Mouse (Mus musculus): Measurements from ENCODE around the gene Zfp90.

The Zfp90 gene

DNA sequence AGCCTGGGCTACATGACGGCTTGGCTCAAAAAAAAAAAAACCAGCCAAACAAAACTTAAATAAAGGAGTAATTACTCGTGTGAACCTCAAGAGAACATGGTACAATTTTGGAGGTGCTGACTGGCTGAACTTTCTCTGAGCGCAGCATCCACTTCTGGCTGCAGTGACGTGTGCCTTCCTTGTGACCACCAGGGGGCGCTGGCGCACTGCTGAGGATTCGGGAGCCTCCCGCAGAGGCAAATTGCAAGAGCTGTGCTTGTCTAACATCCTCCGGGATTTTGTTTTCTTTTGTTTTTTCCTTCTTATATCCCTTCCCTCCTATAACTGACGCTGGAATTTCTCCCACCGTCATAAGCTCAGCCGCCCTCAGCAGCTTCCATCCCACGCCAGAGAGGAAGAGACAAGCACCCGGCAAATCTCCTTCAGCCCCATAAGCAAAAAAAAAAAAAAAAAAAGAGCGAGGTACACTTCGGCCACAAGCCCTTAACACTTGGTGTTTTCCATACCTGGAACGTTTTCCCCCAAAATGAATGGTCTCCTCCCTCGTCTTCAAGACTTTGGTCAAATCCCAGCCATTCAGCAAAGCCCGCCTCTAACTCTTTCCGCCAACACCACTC lies 17.9 kb downstream of the Zfp90 start:
- in situ Hi-C loops (cut with MboI, MseI) = no loop called here

GRCm38 (mm10) chr8:106433667-106434066 lies 18.5 kb downstream of the Zfp90 start:
- in situ Hi-C loops (cut with MboI, MseI) = no loop called here

- in situ Hi-C loops (cut with MboI, MseI) = no loop called here
Observed at GRCm38 (mm10) chr8:106437781-106438180, 22.7 kb downstream of the Zfp90 start.

GRCm38 (mm10) chr8:106440146-106440545 lies 25.0 kb downstream of the Zfp90 start:
- in situ Hi-C loops (cut with MboI, MseI) = no loop called here

- in situ Hi-C loops (cut with MboI, MseI) = no loop called here
Observed at GRCm38 (mm10) chr8:106442740-106443139, 27.6 kb downstream of the Zfp90 start.

GRCm38 (mm10) chr8:106451301-106452085 lies 36.4 kb downstream of the Zfp90 start:
- in situ Hi-C loops (cut with MboI, MseI) = loop anchor here (10.0 kb wide), 1 partner anchor 73 kb away; no protein-coding TSS in a partner anchor

DNA sequence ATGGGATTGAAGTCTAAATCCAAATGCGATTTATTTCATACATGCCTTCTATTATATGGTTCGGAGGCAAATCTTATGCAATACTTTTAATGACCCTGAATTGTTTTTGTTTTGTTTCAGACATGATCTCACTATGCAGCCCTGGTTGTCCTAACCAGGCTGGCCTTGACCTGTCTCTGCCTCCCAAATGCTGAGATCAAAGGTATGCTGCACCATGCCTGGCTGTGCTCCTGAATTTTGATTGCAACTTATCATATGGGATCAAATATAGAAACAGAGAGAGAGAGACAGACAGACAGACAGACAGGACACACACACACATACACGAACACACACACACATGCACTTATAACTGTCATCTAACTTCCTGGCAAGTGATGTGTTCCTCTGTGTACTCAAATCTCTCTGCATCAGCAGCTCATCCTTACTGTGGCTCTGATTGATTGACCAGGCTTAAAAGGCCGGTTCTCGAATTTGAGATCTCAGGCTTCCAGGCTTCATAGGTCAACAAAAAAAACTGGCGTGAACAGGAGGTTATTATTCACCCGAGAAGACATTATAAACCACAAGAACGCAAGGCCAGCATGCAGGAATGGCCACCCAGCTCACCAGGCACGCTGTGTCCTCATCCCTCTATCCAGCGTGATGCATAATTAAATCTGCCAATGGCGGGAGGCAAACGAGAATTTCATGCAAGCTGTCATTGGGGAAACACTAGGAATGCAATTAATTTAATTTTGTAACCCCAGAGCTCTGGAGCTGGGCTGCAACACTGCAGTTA lies 37.8 kb downstream of the Zfp90 start:
- in situ Hi-C loops (cut with MboI, MseI) = loop anchor here (10.0 kb wide), 1 partner anchor 72 kb away; no protein-coding TSS in a partner anchor

- in situ Hi-C loops (cut with MboI, MseI) = loop anchor here (10.0 kb wide), 1 partner anchor 71 kb away; no protein-coding TSS in a partner anchor
Observed at GRCm38 (mm10) chr8:106454036-106454435, 38.9 kb downstream of the Zfp90 start.

- in situ Hi-C loops (cut with MboI, MseI) = no loop called here
Observed at GRCm38 (mm10) chr8:106462131-106462530, 47.0 kb downstream of the Zfp90 start.

GRCm38 (mm10) chr8:106463795-106464194 lies 48.7 kb downstream of the Zfp90 start:
- in situ Hi-C loops (cut with MboI, MseI) = no loop called here

DNA sequence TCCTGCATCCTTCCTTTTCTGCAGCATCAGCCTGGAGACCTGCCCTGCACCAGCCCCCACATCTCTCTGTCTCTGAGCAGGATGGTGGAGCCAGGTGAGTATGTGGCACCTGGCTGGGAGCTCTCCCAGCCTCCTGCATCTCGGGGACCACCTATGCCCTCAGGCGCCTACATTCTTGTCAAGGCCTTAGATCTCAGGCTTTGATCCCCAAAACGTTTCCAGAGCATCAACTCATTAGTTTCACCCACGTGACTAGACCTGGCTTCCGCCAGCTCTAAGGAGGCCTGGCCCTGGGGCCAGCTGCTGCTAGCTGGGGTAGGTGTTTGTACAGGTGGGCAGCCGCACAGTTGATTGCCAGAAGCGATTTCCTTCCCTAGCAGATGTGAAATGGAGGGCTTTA lies 54.4 kb downstream of the Zfp90 start:
- in situ Hi-C loops (cut with MboI, MseI) = no loop called here

DNA sequence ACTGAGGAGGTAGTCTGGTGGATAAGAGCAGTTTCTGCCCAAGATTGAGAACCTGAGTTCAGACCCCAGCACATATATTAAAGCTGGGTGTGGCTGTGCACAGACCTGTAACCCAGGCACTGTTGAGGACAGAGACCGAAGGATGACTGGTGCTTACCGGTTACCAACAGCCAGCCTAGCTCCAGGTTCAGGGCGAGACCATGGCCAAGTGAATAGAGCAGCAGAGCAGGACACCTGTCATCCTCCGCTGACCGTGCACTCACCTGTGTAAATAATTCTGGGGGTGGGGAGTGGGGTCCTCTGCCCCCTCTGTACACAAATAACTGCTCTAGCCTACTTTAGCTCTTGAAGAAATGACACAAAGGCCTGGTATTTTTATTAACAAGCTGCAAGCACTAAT lies 58.9 kb downstream of the Zfp90 start:
- in situ Hi-C loops (cut with MboI, MseI) = no loop called here

Data from regulatory T cell (primary cell).